Mouse (Mus musculus) cerebellum, adult 8-10 months (tissue): ENCODE results near the gene Rprd1b.
A peak's percentile ranks its signal among the peaks of the same experiment; 100 is the strongest.

Source experiments
- DNase-seq: peaks from one replicate; pipeline ENCODE4 v3.0.0; 2022

Gene Rprd1b

GRCm38 (mm10) chr2:158090096-158090495 is 61.8 kb downstream of the Rprd1b start:
- DNase-seq = no peak

- no peak for DNase-seq
Measured at GRCm38 (mm10) chr2:158093345-158093744, 65.0 kb downstream of the Rprd1b start.

- no peak for DNase-seq
Measured at GRCm38 (mm10) chr2:158094300-158094699, 66.0 kb downstream of the Rprd1b start.

- peak; percentile 54 for DNase-seq
Measured at GRCm38 (mm10) chr2:158094846-158095245, 66.5 kb downstream of the Rprd1b start.

GRCm38 (mm10) chr2:158097071-158097470 is 68.8 kb downstream of the Rprd1b start:
- no peak for DNase-seq

GRCm38 (mm10) chr2:158098730-158099129 is 70.4 kb downstream of the Rprd1b start:
- no peak for DNase-seq

GRCm38 (mm10) chr2:158099537-158099936 is 71.2 kb downstream of the Rprd1b start:
- DNase-seq = no peak

GRCm38 (mm10) chr2:158101768-158102167 is 73.5 kb downstream of the Rprd1b start:
- no peak for DNase-seq

- no peak for DNase-seq
Measured at GRCm38 (mm10) chr2:158104966-158105365, 76.7 kb downstream of the Rprd1b start.

- no peak for DNase-seq
Measured at GRCm38 (mm10) chr2:158105605-158106004, 77.3 kb downstream of the Rprd1b start.

GRCm38 (mm10) chr2:158106947-158107587 is 78.8 kb downstream of the Rprd1b start:
- DNase-seq = no peak

GRCm38 (mm10) chr2:158109516-158109915 is 81.2 kb downstream of the Rprd1b start:
- DNase-seq = no peak

- DNase-seq = no peak
Measured at GRCm38 (mm10) chr2:158113591-158114257, 85.4 kb downstream of the Rprd1b start.

GRCm38 (mm10) chr2:158114931-158115330 is 86.6 kb downstream of the Rprd1b start:
- DNase-seq = no peak

GRCm38 (mm10) chr2:158115838-158116453 is 87.6 kb downstream of the Rprd1b start:
- no peak for DNase-seq

- DNase-seq = no peak
Measured at GRCm38 (mm10) chr2:158116653-158117052, 88.4 kb downstream of the Rprd1b start.

- DNase-seq = no peak
Measured at GRCm38 (mm10) chr2:158119145-158119544, 90.8 kb downstream of the Rprd1b start.

- no peak for DNase-seq
Measured at GRCm38 (mm10) chr2:158120211-158120610, 91.9 kb downstream of the Rprd1b start.

- no peak for DNase-seq
Measured at GRCm38 (mm10) chr2:158120868-158121267, 92.6 kb downstream of the Rprd1b start.

- DNase-seq = peak; percentile 42
Measured at GRCm38 (mm10) chr2:158121645-158122326, 93.5 kb downstream of the Rprd1b start.

- no peak for DNase-seq
Measured at GRCm38 (mm10) chr2:158122814-158123213, 94.5 kb downstream of the Rprd1b start.

GRCm38 (mm10) chr2:158127245-158127644 is 98.9 kb downstream of the Rprd1b start:
- DNase-seq = no peak

GRCm38 (mm10) chr2:158127872-158128271 is 99.6 kb downstream of the Rprd1b start:
- DNase-seq = no peak
